Mouse (Mus musculus) testis, postnatal 14 days (tissue): ENCODE data around the gene Srsf9.

Experiments
- DNase-seq: peaks from one replicate; pipeline ENCODE4 v3.0.0; 2021; ENCODE audit warnings: low spot score

Gene Srsf9

GRCm38 (mm10) chr5:115326256-115326831 lies 633 bp upstream of the Srsf9 start:
- no peak for DNase-seq

GRCm38 (mm10) chr5:115327610-115328548 lies 902 bp downstream of the Srsf9 start:
- DNase-seq, result peak; percentile 48

GRCm38 (mm10) chr5:115330955-115331354 lies 4.0 kb downstream of the Srsf9 start:
- DNase-seq, result no peak

GRCm38 (mm10) chr5:115333626-115334025 lies 6.6 kb downstream of the Srsf9 start:
- DNase-seq, result peak; percentile 41

- DNase-seq, result no peak
These were observed 13.0 kb downstream of the Srsf9 start for GRCm38 (mm10) chr5:115340007-115340406.

- DNase-seq, result peak; percentile 89
These were observed 13.8 kb downstream of the Srsf9 start, which contains the start of the genes Gatc and Triap1 for GRCm38 (mm10) chr5:115340577-115341313. TSS of gene Gatc (minus strand) at chr5:115341178. TSS of gene Triap1 (plus strand) at chr5:115341225.

GRCm38 (mm10) chr5:115341314-115342165 lies 14.6 kb downstream of the Srsf9 start:
- no peak for DNase-seq

- peak; percentile 71 for DNase-seq
These were observed 20.6 kb downstream of the Srsf9 start for GRCm38 (mm10) chr5:115347564-115347963.

GRCm38 (mm10) chr5:115348546-115349224 lies 21.7 kb downstream of the Srsf9 start, which contains the start of gene Cox6a1:
TSS of gene Cox6a1 (minus strand) at chr5:115348981.
- DNase-seq, result peak; percentile 98

GRCm38 (mm10) chr5:115349225-115349555 lies 22.2 kb downstream of the Srsf9 start:
- no peak for DNase-seq

GRCm38 (mm10) chr5:115351348-115351747 lies 24.4 kb downstream of the Srsf9 start:
- DNase-seq, result no peak

GRCm38 (mm10) chr5:115355070-115355469 lies 28.1 kb downstream of the Srsf9 start:
- DNase-seq, result no peak

GRCm38 (mm10) chr5:115358872-115359271 lies 31.9 kb downstream of the Srsf9 start:
- peak; percentile 83 for DNase-seq

GRCm38 (mm10) chr5:115359438-115359837 lies 32.5 kb downstream of the Srsf9 start:
- DNase-seq, result no peak

- peak; percentile 79 for DNase-seq
These were observed 32.9 kb downstream of the Srsf9 start for GRCm38 (mm10) chr5:115359851-115360372.

- DNase-seq, result no peak
These were observed 35.2 kb downstream of the Srsf9 start for GRCm38 (mm10) chr5:115362216-115362615.

GRCm38 (mm10) chr5:115362819-115363714 lies 36.1 kb downstream of the Srsf9 start:
- DNase-seq, result no peak

GRCm38 (mm10) chr5:115364782-115365181 lies 37.8 kb downstream of the Srsf9 start:
- DNase-seq, result no peak

GRCm38 (mm10) chr5:115371736-115372135 lies 44.8 kb downstream of the Srsf9 start:
- DNase-seq, result no peak
